Mouse (Mus musculus) testis, adult 2 months (tissue): Measurements from ENCODE around the gene Tex50.
"Not testable (repeated sequence)": the region's sequence is repeated elsewhere in the genome, so short reads cannot be mapped to it uniquely, and the experiment has no call there.

Experiments
- CTCF ChIP-seq: fragments of 200-500 bp; IDR thresholded peaks from 2 replicates; pipeline ENCODE4 v1.5.1; 2012; ENCODE audit warnings: low read depth, mild to moderate bottlenecking, inconsistent platforms, low read length, moderate library complexity; ENCODE audit not compliant: control insufficient read depth, insufficient read depth, insufficient replicate concordance
- POLR2A ChIP-seq: fragments of 200-500 bp; IDR thresholded peaks from 2 replicates; pipeline ENCODE4 v1.6.1; 2012; ENCODE audit warnings: low read depth, mild to moderate bottlenecking, inconsistent platforms, low read length, moderate library complexity; ENCODE audit not compliant: control insufficient read depth

GRCm38 (mm10) chr1:161196364-161196763 is 37.2 kb upstream of the Tex50 start:
- TF ChIP-seq CTCF, POLR2A: not testable (repeated sequence)
